Mouse (Mus musculus): ENCODE measurements around the gene Dock10. TPM values are rescaled to one million over a fixed set of nuclear protein-coding genes. Genes with fewer than 3 reads are reported as not detected.

Gene Dock10
- polyA plus RNA-seq, 1 experiment = 23.4 TPM

- 93% methylated on average over 1 of the region's 1 CpGs for WGBS
- Histone ChIP-seq H3K4me3 (replicated peaks; ENCODE audit: control insufficient read depth, low read depth, low read length) (no peak overlapping the region), H3K4me1 (ENCODE audit: control insufficient read depth, insufficient read depth, low read length) (no peaks in the 10 kb centered on the region), H3K27ac (ENCODE audit: control insufficient read depth, insufficient read depth, low read depth, low read length, poor library complexity) (no peak overlapping the region)
- no peak for TF ChIP-seq CTCF (IDR thresholded peaks at IDR 0.05; ENCODE audit: control insufficient read depth, insufficient read depth, low read length)
- no peak for TF ChIP-seq POLR2A (IDR thresholded peaks at IDR 0.05; ENCODE audit: borderline replicate concordance, control insufficient read depth, low read depth, low read length)
These were observed 55.0 kb downstream of the Dock10 start for GRCm38 (mm10) chr1:80703279-80703678.

DNA sequence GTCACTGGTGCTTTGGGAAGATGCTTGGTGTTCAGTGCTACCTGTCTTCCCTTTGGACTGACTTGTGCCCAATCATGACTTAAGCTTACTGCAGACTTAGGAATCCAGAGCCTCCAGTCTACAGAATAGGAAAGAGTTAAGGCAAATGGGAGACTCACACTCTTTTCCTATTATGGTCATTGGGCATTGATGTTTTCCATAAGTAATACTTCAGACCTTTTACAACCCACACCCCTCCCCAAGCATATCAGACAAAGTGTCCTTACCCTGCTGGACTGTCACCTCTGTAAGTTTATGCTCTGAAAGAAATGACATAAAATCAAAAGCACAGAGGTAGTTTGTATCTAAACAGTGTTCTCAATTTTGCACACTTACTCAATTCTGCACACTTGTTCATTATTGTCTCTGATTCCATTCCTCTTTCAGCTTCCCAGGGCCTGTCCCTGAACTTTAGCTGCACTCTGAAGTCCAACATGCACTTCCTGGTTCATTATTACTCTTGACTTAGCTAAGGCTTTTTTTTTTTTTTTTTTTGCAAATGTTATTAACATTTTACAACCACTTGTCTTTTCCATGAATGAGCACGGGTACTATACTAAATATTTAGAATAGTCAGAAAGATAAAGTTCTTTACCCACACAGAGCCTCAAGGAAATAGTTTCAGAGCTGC lies 82.2 kb downstream of the Dock10 start:
- 77% methylated on average over 1 of the region's 1 CpGs for WGBS
- Histone ChIP-seq H3K27ac (ENCODE audit: control insufficient read depth, insufficient read depth, low read depth, low read length, poor library complexity) (no peak overlapping the region), H3K4me3 (replicated peaks; ENCODE audit: control insufficient read depth, low read depth, low read length) (no peak overlapping the region), H3K4me1 (ENCODE audit: control insufficient read depth, insufficient read depth, low read length) (peaks cover 2% of the 10 kb centered on the region; the same call in 1 of the 2 replicates)
- TF ChIP-seq CTCF (IDR thresholded peaks at IDR 0.05; ENCODE audit: control insufficient read depth, insufficient read depth, low read length) (no peak), POLR2A (IDR thresholded peaks at IDR 0.05; ENCODE audit: borderline replicate concordance, control insufficient read depth, low read depth, low read length) (no peak)

DNA sequence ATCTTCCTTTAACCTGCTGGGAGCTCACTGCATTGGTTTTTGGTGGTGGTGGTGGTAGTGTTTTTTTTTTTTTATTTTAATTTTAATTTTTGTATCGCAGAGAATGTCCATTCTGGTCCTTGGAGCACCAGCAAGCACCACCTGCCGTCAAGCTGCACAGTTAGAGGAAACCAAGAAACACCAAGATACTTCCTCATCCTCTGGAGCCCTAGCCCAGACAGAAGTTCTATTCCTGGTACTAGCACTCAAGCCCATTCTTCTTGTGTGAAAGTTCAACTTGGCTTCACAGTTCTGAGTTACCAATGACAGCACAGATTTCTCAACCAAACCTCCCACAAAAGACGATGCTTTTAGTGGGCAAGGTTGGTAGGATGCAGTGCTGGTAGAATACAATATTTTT lies 86.6 kb downstream of the Dock10 start:
- WGBS = 4% methylated on average over 3 of the region's 3 CpGs
- Histone ChIP-seq H3K4me1 (ENCODE audit: control insufficient read depth, insufficient read depth, low read length) (peaks cover 5% of the 10 kb centered on the region), H3K27ac (ENCODE audit: control insufficient read depth, insufficient read depth, low read depth, low read length, poor library complexity) (no peak overlapping the region), H3K4me3 (replicated peaks; ENCODE audit: control insufficient read depth, low read depth, low read length) (no peak overlapping the region)
- TF ChIP-seq CTCF (IDR thresholded peaks at IDR 0.05; ENCODE audit: control insufficient read depth, insufficient read depth, low read length) = no peak
- no peak for TF ChIP-seq POLR2A (IDR thresholded peaks at IDR 0.05; ENCODE audit: borderline replicate concordance, control insufficient read depth, low read depth, low read length)

DNA sequence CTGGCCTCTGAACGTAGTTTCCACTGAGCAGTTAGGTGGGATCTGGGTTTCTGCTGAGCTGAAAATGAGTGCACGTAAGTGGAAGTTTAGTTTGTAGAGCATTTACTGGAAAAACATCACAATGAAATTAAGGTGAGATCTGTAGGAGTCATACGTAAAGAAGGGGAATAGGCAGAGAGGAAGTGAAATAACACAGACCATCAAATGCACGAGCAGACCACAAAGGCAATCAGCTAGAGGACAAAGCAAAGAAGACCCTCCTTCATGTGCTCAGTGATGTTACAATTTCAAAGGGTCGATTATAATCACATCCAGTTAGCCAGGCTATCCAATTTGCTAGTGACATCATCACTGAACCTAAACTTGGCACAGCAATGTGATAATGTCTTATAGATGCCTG lies 87.3 kb downstream of the Dock10 start:
- H3K4me1 ChIP-seq (ENCODE audit: control insufficient read depth, insufficient read depth, low read length) = peaks cover 5% of the 10 kb centered on the region

DNA sequence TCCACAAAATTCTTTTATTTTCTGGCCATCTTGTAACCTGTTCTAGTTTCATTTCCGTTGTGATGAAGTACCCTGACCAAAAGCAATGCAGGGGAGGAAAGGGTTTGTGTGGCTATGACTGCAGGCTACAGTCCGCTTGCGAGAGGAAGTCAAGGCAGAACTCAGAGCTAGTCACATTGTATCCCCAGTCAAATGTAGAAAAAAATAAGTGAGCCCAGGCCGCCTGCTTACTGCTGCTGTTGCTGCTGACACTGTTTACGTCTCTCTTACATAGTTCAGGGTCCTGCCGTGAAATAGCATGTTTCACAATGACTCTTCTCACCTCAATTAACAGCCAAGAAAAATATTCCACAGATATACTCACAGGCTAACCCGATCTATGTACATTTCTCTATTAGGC lies 87.9 kb downstream of the Dock10 start:
- Histone ChIP-seq H3K4me1 (ENCODE audit: control insufficient read depth, insufficient read depth, low read length) (peaks cover 5% of the 10 kb centered on the region), H3K27ac (ENCODE audit: control insufficient read depth, insufficient read depth, low read depth, low read length, poor library complexity) (no peak overlapping the region; the same call in 1 of the 2 replicates), H3K4me3 (replicated peaks; ENCODE audit: control insufficient read depth, low read depth, low read length) (no peak overlapping the region)
- WGBS = 24% methylated on average over 7 of the region's 7 CpGs
- TF ChIP-seq CTCF (IDR thresholded peaks at IDR 0.05; ENCODE audit: control insufficient read depth, insufficient read depth, low read length) (no peak), POLR2A (IDR thresholded peaks at IDR 0.05; ENCODE audit: borderline replicate concordance, control insufficient read depth, low read depth, low read length) (no peak)

More for the DNA sequence above, 87.3 kb downstream of the Dock10 start:
- WGBS = 44% methylated on average over 5 of the region's 5 CpGs
- no peak overlapping the region for H3K27ac ChIP-seq (ENCODE audit: control insufficient read depth, insufficient read depth, low read depth, low read length, poor library complexity)
- TF ChIP-seq CTCF (IDR thresholded peaks at IDR 0.05; ENCODE audit: control insufficient read depth, insufficient read depth, low read length) (no peak), POLR2A (IDR thresholded peaks at IDR 0.05; ENCODE audit: borderline replicate concordance, control insufficient read depth, low read depth, low read length) (no peak)
- no peak overlapping the region for H3K4me3 ChIP-seq (replicated peaks; ENCODE audit: control insufficient read depth, low read depth, low read length)

GRCm38 (mm10) chr1:80665761-80666160 lies 92.6 kb downstream of the Dock10 start:
- no peak overlapping the region; the same call in 1 of the 2 replicates for H3K27ac ChIP-seq (ENCODE audit: control insufficient read depth, insufficient read depth, low read depth, low read length, poor library complexity)

GRCm38 (mm10) chr1:80665161-80665560 lies 93.2 kb downstream of the Dock10 start:
- TF ChIP-seq CTCF (IDR thresholded peaks at IDR 0.05; ENCODE audit: control insufficient read depth, insufficient read depth, low read length) (no peak), POLR2A (IDR thresholded peaks at IDR 0.05; ENCODE audit: borderline replicate concordance, control insufficient read depth, low read depth, low read length) (no peak)
- peak overlapping the region; percentile 47 for H3K4me3 ChIP-seq (replicated peaks; ENCODE audit: control insufficient read depth, low read depth, low read length)
- peak overlapping the region; percentile 71; the same call in 1 of the 2 replicates for H3K27ac ChIP-seq (ENCODE audit: control insufficient read depth, insufficient read depth, low read depth, low read length, poor library complexity)
- WGBS = 7% methylated on average over 6 of the region's 6 CpGs
- peaks cover 1% of the 10 kb centered on the region; the same call in 1 of the 2 replicates for H3K4me1 ChIP-seq (ENCODE audit: control insufficient read depth, insufficient read depth, low read length)

More at GRCm38 (mm10) chr1:80665761-80666160, 92.6 kb downstream of the Dock10 start:
- no peak for TF ChIP-seq CTCF (IDR thresholded peaks at IDR 0.05; ENCODE audit: control insufficient read depth, insufficient read depth, low read length)
- TF ChIP-seq POLR2A (IDR thresholded peaks at IDR 0.05; ENCODE audit: borderline replicate concordance, control insufficient read depth, low read depth, low read length) = no peak
- peaks cover 3% of the 10 kb centered on the region for H3K4me1 ChIP-seq (ENCODE audit: control insufficient read depth, insufficient read depth, low read length)
- H3K4me3 ChIP-seq (replicated peaks; ENCODE audit: control insufficient read depth, low read depth, low read length) = no peak overlapping the region

DNA sequence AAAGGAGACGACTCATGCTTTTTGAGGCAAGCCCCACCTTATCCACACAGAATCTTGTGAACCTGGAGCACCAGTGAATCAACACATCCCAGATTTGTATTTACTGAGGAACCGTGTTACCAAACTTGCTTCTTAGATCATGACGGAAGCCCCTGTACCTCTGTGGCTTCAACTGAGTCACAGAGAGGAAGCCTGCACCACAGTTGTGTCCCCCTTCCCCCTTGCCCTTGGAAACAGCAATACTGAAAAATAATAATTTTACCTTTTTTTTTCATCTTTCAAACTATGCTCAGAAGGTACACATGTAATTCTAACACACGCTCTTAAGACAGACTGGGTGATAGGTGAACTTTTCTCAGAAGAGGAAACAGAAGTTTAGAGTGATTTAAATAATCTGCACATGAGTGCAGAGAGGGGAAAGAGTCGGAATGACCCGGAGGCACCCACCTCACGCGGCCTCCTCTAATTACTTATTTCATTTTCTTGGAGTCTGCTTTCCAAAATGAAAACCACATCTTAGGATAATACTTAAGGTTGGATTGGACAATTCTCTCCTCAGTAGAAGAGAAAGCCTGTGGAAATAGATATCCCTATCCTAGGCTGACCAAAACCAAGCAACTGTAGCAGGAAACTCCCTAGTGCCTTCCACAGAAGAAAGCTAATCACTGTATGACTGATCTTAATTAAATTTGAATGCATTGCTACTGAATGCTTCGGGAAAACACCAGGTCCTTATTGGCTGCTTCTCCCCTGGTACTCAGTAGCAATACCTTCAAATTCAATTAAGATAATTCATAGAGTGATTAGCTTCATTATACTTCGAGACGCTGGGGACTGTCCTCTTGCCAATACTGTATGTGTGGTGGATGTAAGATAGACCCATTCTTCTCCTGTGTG lies 96.6 kb downstream of the Dock10 start:
- peaks cover 1% of the 10 kb centered on the region; the same call in 1 of the 2 replicates for H3K4me1 ChIP-seq (ENCODE audit: control insufficient read depth, insufficient read depth, low read length)
- H3K4me3 ChIP-seq (replicated peaks; ENCODE audit: control insufficient read depth, low read depth, low read length) = no peak overlapping the region
- 28% methylated on average over 11 of the region's 11 CpGs for WGBS
- H3K27ac ChIP-seq (ENCODE audit: control insufficient read depth, insufficient read depth, low read depth, low read length, poor library complexity) = no peak overlapping the region
- TF ChIP-seq POLR2A (IDR thresholded peaks at IDR 0.05; ENCODE audit: borderline replicate concordance, control insufficient read depth, low read depth, low read length) = no peak
- TF ChIP-seq CTCF (IDR thresholded peaks at IDR 0.05; ENCODE audit: control insufficient read depth, insufficient read depth, low read length) = no peak
